Mouse (Mus musculus): ENCODE results near the gene Gstm6.
"Not testable (repeated sequence)": the region's sequence is repeated elsewhere in the genome, so short reads cannot be mapped to it uniquely, and the experiment has no call there.

The Gstm6 gene

DNA sequence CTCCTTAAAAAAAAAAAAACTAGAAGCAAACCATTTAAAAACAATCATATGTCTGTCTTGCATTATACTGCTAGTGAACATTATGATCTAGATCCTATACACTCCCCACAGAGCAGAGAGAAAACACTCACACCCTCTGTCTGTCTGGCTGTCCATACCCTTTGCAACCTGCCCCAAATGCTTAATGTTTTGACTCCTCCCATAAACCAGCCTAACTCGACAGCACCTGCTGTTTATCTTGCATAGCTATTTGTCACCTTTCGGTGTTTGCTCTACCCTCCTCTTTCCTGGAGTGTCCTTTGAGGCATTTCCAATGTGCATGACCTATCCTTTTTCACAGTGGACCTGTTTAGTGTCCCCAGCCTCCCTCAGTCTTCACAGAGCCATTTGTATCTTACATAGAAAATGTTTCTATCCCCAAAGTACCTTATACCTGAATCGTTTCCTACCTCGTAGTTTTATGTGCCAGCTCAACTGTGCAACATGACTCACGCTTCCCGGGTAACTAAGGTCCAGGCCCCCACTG lies 48.3 kb downstream of the Gstm6 start:
- no peak for DNase-seq (ENCODE audit: low spot score in 2 of 2)

DNA sequence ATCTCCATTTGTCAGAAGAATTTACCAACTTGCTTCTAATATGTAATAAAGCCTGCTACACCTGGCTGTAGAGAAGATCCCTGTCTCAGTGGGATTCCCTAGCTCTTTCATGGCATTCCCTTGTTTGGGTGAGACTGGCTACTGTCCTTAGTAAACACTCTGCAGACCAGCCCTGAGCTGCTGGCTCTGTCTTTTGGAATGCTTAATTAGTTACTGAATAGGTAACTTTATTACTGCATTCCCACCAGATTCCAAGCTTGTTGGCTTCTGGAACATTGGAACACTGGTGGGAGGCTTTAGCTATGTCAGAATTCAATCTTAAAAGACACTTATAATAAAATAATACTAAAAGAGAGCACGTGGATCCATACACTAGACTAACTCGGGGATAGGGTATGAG lies 54.3 kb downstream of the Gstm6 start:
- not testable (repeated sequence) for DNase-seq (ENCODE audit: low spot score in 2 of 2)
